Mouse (Mus musculus) hindbrain, embryonic 12.5 days (tissue): ENCODE measurements around the gene Sufu. TPM values are rescaled to one million over a fixed set of nuclear protein-coding genes. Genes with fewer than 3 reads are reported as not detected.

Experiments
- ATAC-seq: fragments of 200-750 bp; cut with Nextera tagmentation; 2 replicates; pipeline ENCODE4 v1.8.0; 2017; ENCODE audit warnings: moderate TSS enrichment; ENCODE audit not compliant: low FRiP score
- H3K27ac ChIP-seq: fragments of 300-500 bp; sonication (generic); 2 replicates; pipeline ENCODE4 v1.5.1; 2016; ENCODE audit warnings: mild to moderate bottlenecking
- H3K27me3 ChIP-seq: fragments of 300-500 bp; sonication (generic); 2 replicates; pipeline ENCODE4 v1.6.1; 2016; ENCODE audit warnings: mild to moderate bottlenecking
- H3K36me3 ChIP-seq: fragments of 300-500 bp; sonication (generic); 2 replicates; pipeline ENCODE4 v1.6.1; 2016; ENCODE audit warnings: mild to moderate bottlenecking
- H3K4me1 ChIP-seq: fragments of 300-500 bp; sonication (generic); 2 replicates; pipeline ENCODE4 v1.6.1; 2016
- H3K4me2 ChIP-seq: fragments of 300-500 bp; sonication (generic); replicated peaks from 2 replicates; pipeline ENCODE4 v1.6.1; 2016; ENCODE audit warnings: mild to moderate bottlenecking
- H3K4me3 ChIP-seq: fragments of 300-500 bp; sonication (generic); 2 replicates; pipeline ENCODE4 v1.5.1; 2016; ENCODE audit warnings: mild to moderate bottlenecking
- H3K9ac ChIP-seq: fragments of 300-500 bp; sonication (generic); 2 replicates; pipeline ENCODE4 v1.6.1; 2016; ENCODE audit warnings: mild to moderate bottlenecking, moderate library complexity
- H3K9me3 ChIP-seq: fragments of 300-500 bp; sonication (generic); replicated peaks from 2 replicates; pipeline ENCODE4 v1.6.1; 2016; ENCODE audit warnings: mild to moderate bottlenecking
- WGBS: fragments of 180-500 bp; shearing (Covaris S2); methylation state at CpG from one replicate; pipeline ENCODE4 v1.1.7; 2016; 5-methylcytosine and 5-hydroxymethylcytosine counted together
- polyA plus RNA-seq: library from polyadenylated mRNA; unstranded; fragments of >200 nt; fragmentation: Nextera tagmentation; extraction: Ambion mirVana; gene quantifications from 2 replicates; pipeline ENCODE4 v1.2.1, GENCODE M21; 2016

Gene Sufu
- polyA plus RNA-seq, 1 experiment from 2014 or later = 39.3 TPM

- WGBS = 1% methylated on average over 4 of the region's 4 CpGs
- peak overlapping the region; percentile 86 for H3K4me2 ChIP-seq
- no peaks in the 10 kb centered on the region for H3K9me3 ChIP-seq
- peaks cover 50% of the 10 kb centered on the region for H3K4me1 ChIP-seq
- no peaks in the 10 kb centered on the region for H3K27me3 ChIP-seq
- H3K36me3 ChIP-seq = peaks cover 26% of the 10 kb centered on the region
- no peak for ATAC-seq
- H3K27ac ChIP-seq = peak overlapping the region; percentile 99
- peak overlapping the region; percentile 94 for H3K4me3 ChIP-seq
- peak overlapping the region; percentile 99 for H3K9ac ChIP-seq
These were observed 107.4 kb downstream of the Sufu start for GRCm38 (mm10) chr19:46504085-46504552.

- Histone ChIP-seq H3K27me3 (no peaks in the 10 kb centered on the region), H3K9ac (peak overlapping the region; percentile 99), H3K4me1 (peaks cover 58% of the 10 kb centered on the region), H3K27ac (peak overlapping the region; percentile 99), H3K9me3 (no peaks in the 10 kb centered on the region), H3K4me2 (peak overlapping the region; percentile 86), H3K36me3 (peaks cover 28% of the 10 kb centered on the region), H3K4me3 (peak overlapping the region; percentile 94)
- no peak for ATAC-seq
- WGBS = 52% methylated on average over 9 of the region's 9 CpGs
These were observed 108.2 kb downstream of the Sufu start for GRCm38 (mm10) chr19:46504822-46505417.

GRCm38 (mm10) chr19:46505646-46506371 is 109.1 kb downstream of the Sufu start:
- peaks cover 67% of the 10 kb centered on the region for H3K4me1 ChIP-seq
- peak overlapping the region; percentile 94 for H3K4me3 ChIP-seq
- peaks cover 32% of the 10 kb centered on the region for H3K36me3 ChIP-seq
- peak overlapping the region; percentile 86 for H3K4me2 ChIP-seq
- no peaks in the 10 kb centered on the region for H3K27me3 ChIP-seq
- ATAC-seq = no peak
- 72% methylated on average over 8 of the region's 8 CpGs for WGBS
- peak overlapping the region; percentile 95 for H3K27ac ChIP-seq
- H3K9ac ChIP-seq = peak overlapping the region; percentile 99
- H3K9me3 ChIP-seq = no peaks in the 10 kb centered on the region

- Histone ChIP-seq H3K4me1 (peaks cover 70% of the 10 kb centered on the region), H3K9me3 (no peaks in the 10 kb centered on the region), H3K27me3 (no peaks in the 10 kb centered on the region), H3K9ac (peak overlapping the region; percentile 99), H3K36me3 (peaks cover 34% of the 10 kb centered on the region), H3K27ac (peak overlapping the region; percentile 95), H3K4me3 (peak overlapping the region; percentile 94), H3K4me2 (peak overlapping the region; percentile 86)
- ATAC-seq = no peak
- WGBS = 39% methylated on average over 3 of the region's 3 CpGs
These were observed 109.6 kb downstream of the Sufu start for GRCm38 (mm10) chr19:46506372-46506717.

- 21% methylated on average over 8 of the region's 8 CpGs for WGBS
- Histone ChIP-seq H3K4me2 (peak overlapping the region; percentile 86), H3K4me3 (peak overlapping the region; percentile 94), H3K9ac (peak overlapping the region; percentile 99), H3K9me3 (no peaks in the 10 kb centered on the region), H3K27me3 (no peaks in the 10 kb centered on the region), H3K36me3 (peaks cover 42% of the 10 kb centered on the region), H3K4me1 (peaks cover 71% of the 10 kb centered on the region), H3K27ac (peak overlapping the region; percentile 95)
- ATAC-seq = peak; percentile 52; the same call in 1 of the 2 replicates
These were observed 110.5 kb downstream of the Sufu start for GRCm38 (mm10) chr19:46507181-46507581.

GRCm38 (mm10) chr19:46507806-46508205 is 111.1 kb downstream of the Sufu start:
- Histone ChIP-seq H3K27ac (peak overlapping the region; percentile 95), H3K4me1 (peaks cover 71% of the 10 kb centered on the region)
- WGBS = 84% methylated on average over 1 of the region's 1 CpGs

GRCm38 (mm10) chr19:46508738-46509137 is 112.0 kb downstream of the Sufu start:
- H3K4me1 ChIP-seq = peaks cover 71% of the 10 kb centered on the region
- H3K9ac ChIP-seq = peak overlapping the region; percentile 32
- no peaks in the 10 kb centered on the region for H3K9me3 ChIP-seq
- no peak for ATAC-seq
- peak overlapping the region; percentile 86 for H3K4me2 ChIP-seq
- 0 out of 2 replicates have a peak overlapping the region, but pooled peaks have one; percentile 2 for H3K27ac ChIP-seq
- H3K27me3 ChIP-seq = no peaks in the 10 kb centered on the region
- H3K36me3 ChIP-seq = peaks cover 58% of the 10 kb centered on the region
- 87% methylated on average over 3 of the region's 3 CpGs for WGBS
- H3K4me3 ChIP-seq = no peak overlapping the region

More at GRCm38 (mm10) chr19:46507806-46508205, 111.1 kb downstream of the Sufu start:
- peak overlapping the region; percentile 99 for H3K9ac ChIP-seq
- H3K4me2 ChIP-seq = peak overlapping the region; percentile 86
- peaks cover 49% of the 10 kb centered on the region for H3K36me3 ChIP-seq
- no peaks in the 10 kb centered on the region for H3K9me3 ChIP-seq
- ATAC-seq = no peak
- peak overlapping the region; percentile 94 for H3K4me3 ChIP-seq
- H3K27me3 ChIP-seq = no peaks in the 10 kb centered on the region

- Histone ChIP-seq H3K9me3 (no peaks in the 10 kb centered on the region), H3K4me3 (no peak overlapping the region), H3K27me3 (no peaks in the 10 kb centered on the region), H3K36me3 (peaks cover 63% of the 10 kb centered on the region), H3K9ac (peak overlapping the region; percentile 32), H3K4me1 (peaks cover 70% of the 10 kb centered on the region), H3K27ac (0 out of 2 replicates have a peak overlapping the region, but pooled peaks have one; percentile 2), H3K4me2 (peak overlapping the region; percentile 86; the same call in 1 of the 2 replicates)
- ATAC-seq = no peak
- WGBS = 87% methylated on average over 3 of the region's 3 CpGs
These were observed 112.5 kb downstream of the Sufu start for GRCm38 (mm10) chr19:46509202-46509601.

GRCm38 (mm10) chr19:46509736-46510135 is 113.0 kb downstream of the Sufu start:
- Histone ChIP-seq H3K27me3 (no peaks in the 10 kb centered on the region), H3K4me1 (peaks cover 65% of the 10 kb centered on the region), H3K36me3 (peaks cover 68% of the 10 kb centered on the region), H3K9ac (0 out of 2 replicates have a peak overlapping the region, but pooled peaks have one; percentile 32), H3K9me3 (no peaks in the 10 kb centered on the region), H3K27ac (no peak overlapping the region), H3K4me2 (no peak overlapping the region), H3K4me3 (no peak overlapping the region)
- WGBS = 89% methylated on average over 4 of the region's 4 CpGs
- no peak for ATAC-seq

- Histone ChIP-seq H3K27me3 (no peaks in the 10 kb centered on the region), H3K4me2 (no peak overlapping the region), H3K4me1 (peaks cover 58% of the 10 kb centered on the region), H3K4me3 (no peak overlapping the region), H3K36me3 (peaks cover 75% of the 10 kb centered on the region), H3K9ac (no peak overlapping the region), H3K27ac (peak overlapping the region; percentile 14; the same call in 1 of the 2 replicates), H3K9me3 (no peaks in the 10 kb centered on the region)
- whole genome bisulfite sequencing = 88% methylated on average over 5 of the region's 5 CpGs
- ATAC-seq = no peak
These were observed 113.7 kb downstream of the Sufu start for GRCm38 (mm10) chr19:46510401-46510800.

- no peak overlapping the region for H3K4me3 ChIP-seq
- peaks cover 54% of the 10 kb centered on the region for H3K4me1 ChIP-seq
- H3K27ac ChIP-seq = no peak overlapping the region; the same call in 1 of the 2 replicates
- no peak overlapping the region for H3K4me2 ChIP-seq
- ATAC-seq = no peak
- 76% methylated on average over 3 of the region's 3 CpGs for WGBS
- no peaks in the 10 kb centered on the region for H3K27me3 ChIP-seq
- no peaks in the 10 kb centered on the region for H3K9me3 ChIP-seq
- no peak overlapping the region for H3K9ac ChIP-seq
- H3K36me3 ChIP-seq = peaks cover 75% of the 10 kb centered on the region
These were observed 114.1 kb downstream of the Sufu start for GRCm38 (mm10) chr19:46510824-46511223.

GRCm38 (mm10) chr19:46511263-46511662 is 114.6 kb downstream of the Sufu start:
- peaks cover 49% of the 10 kb centered on the region for H3K4me1 ChIP-seq
- no peaks in the 10 kb centered on the region for H3K27me3 ChIP-seq
- H3K9ac ChIP-seq = no peak overlapping the region
- WGBS = 90% methylated on average over 10 of the region's 10 CpGs
- ATAC-seq = no peak
- H3K9me3 ChIP-seq = no peaks in the 10 kb centered on the region
- H3K27ac ChIP-seq = no peak overlapping the region
- H3K4me3 ChIP-seq = no peak overlapping the region
- H3K36me3 ChIP-seq = peaks cover 75% of the 10 kb centered on the region
- H3K4me2 ChIP-seq = no peak overlapping the region
